Mouse (Mus musculus): ENCODE results near the gene Bloc1s5. TPM values are rescaled to one million over a fixed set of nuclear protein-coding genes. Genes with fewer than 3 reads are reported as not detected.

Gene Bloc1s5
- total and polyA plus RNA-seq, 2 experiments, result 7.2 to 13.0 TPM

- Histone ChIP-seq H3K27ac (replicated peaks; ENCODE audit: insufficient read depth, low read depth, low read length) (peak overlapping the region; percentile 33; the same call in 1 of the 2 replicates), H3K4me3 (ENCODE audit: insufficient read depth, low read depth, low read length) (no peak overlapping the region; the same call in 1 of the 2 replicates), H3K27me3 (ENCODE audit: control insufficient read depth, insufficient read depth, low read length) (no peaks in the 10 kb centered on the region), H3K79me2 (ENCODE audit: control insufficient read depth, insufficient read depth, low read length) (no peaks in the 10 kb centered on the region), H3K36me3 (ENCODE audit: control insufficient read depth, insufficient read depth, low read length) (no peaks in the 10 kb centered on the region), H3K9ac (ENCODE audit: low read depth, low read length) (no peak overlapping the region), H3K4me1 (ENCODE audit: control insufficient read depth, insufficient read depth, low read length) (0 out of 2 replicates have a peak, but pooled peaks cover 2% of the 10 kb centered on the region)
- 41% methylated on average over 25 of the region's 25 CpGs for WGBS
- no peak for DNase-seq (ENCODE audit: extremely low read depth, low read depth, low spot score)
- TF ChIP-seq CTCF (IDR thresholded peaks at IDR 0.05; ENCODE audit: low read depth, low read length) (no peak), POLR2A (IDR thresholded peaks at IDR 0.05; ENCODE audit: extremely low read depth, insufficient read depth, low read length) (no peak)
These were observed 54.8 kb downstream of the Bloc1s5 start for GRCm38 (mm10) chr13:38579971-38580600.

- no peak overlapping the region for H3K9ac ChIP-seq (ENCODE audit: low read depth, low read length)
- no peaks in the 10 kb centered on the region for H3K4me1 ChIP-seq (ENCODE audit: control insufficient read depth, insufficient read depth, low read length)
- TF ChIP-seq CTCF (IDR thresholded peaks at IDR 0.05; ENCODE audit: low read depth, low read length) (no peak), POLR2A (IDR thresholded peaks at IDR 0.05; ENCODE audit: extremely low read depth, insufficient read depth, low read length) (no peak)
- H3K36me3 ChIP-seq (ENCODE audit: control insufficient read depth, insufficient read depth, low read length), result no peaks in the 10 kb centered on the region
- WGBS, result 81% methylated on average over 3 of the region's 3 CpGs
- no peaks in the 10 kb centered on the region for H3K27me3 ChIP-seq (ENCODE audit: control insufficient read depth, insufficient read depth, low read length)
- no peaks in the 10 kb centered on the region for H3K79me2 ChIP-seq (ENCODE audit: control insufficient read depth, insufficient read depth, low read length)
- H3K27ac ChIP-seq (replicated peaks; ENCODE audit: insufficient read depth, low read depth, low read length), result no peak overlapping the region
- H3K4me3 ChIP-seq (ENCODE audit: insufficient read depth, low read depth, low read length), result no peak overlapping the region
- no peak for DNase-seq (ENCODE audit: extremely low read depth, low read depth, low spot score)
These were observed 60.2 kb downstream of the Bloc1s5 start for GRCm38 (mm10) chr13:38574668-38575067.

- DNase-seq (ENCODE audit: extremely low read depth, low read depth, low spot score), result no peak
These were observed 61.6 kb downstream of the Bloc1s5 start for GRCm38 (mm10) chr13:38573281-38573680.

GRCm38 (mm10) chr13:38565245-38565644, 69.7 kb downstream of the Bloc1s5 start:
- DNase-seq (ENCODE audit: extremely low read depth, low read depth, low spot score), result no peak

More at GRCm38 (mm10) chr13:38573281-38573680, 61.6 kb downstream of the Bloc1s5 start:
- H3K79me2 ChIP-seq (ENCODE audit: control insufficient read depth, insufficient read depth, low read length), result no peaks in the 10 kb centered on the region
- no peaks in the 10 kb centered on the region for H3K36me3 ChIP-seq (ENCODE audit: control insufficient read depth, insufficient read depth, low read length)
- no peak overlapping the region for H3K4me3 ChIP-seq (ENCODE audit: insufficient read depth, low read depth, low read length)
- no peaks in the 10 kb centered on the region for H3K4me1 ChIP-seq (ENCODE audit: control insufficient read depth, insufficient read depth, low read length)
- 95% methylated on average over 1 of the region's 1 CpGs for WGBS
- H3K27ac ChIP-seq (replicated peaks; ENCODE audit: insufficient read depth, low read depth, low read length), result no peak overlapping the region
- H3K27me3 ChIP-seq (ENCODE audit: control insufficient read depth, insufficient read depth, low read length), result no peaks in the 10 kb centered on the region
- no peak overlapping the region for H3K9ac ChIP-seq (ENCODE audit: low read depth, low read length)
- TF ChIP-seq POLR2A (IDR thresholded peaks at IDR 0.05; ENCODE audit: extremely low read depth, insufficient read depth, low read length) (no peak), CTCF (IDR thresholded peaks at IDR 0.05; ENCODE audit: low read depth, low read length) (no peak)

GRCm38 (mm10) chr13:38554611-38555010, 80.3 kb downstream of the Bloc1s5 start:
- no peak overlapping the region for H3K27ac ChIP-seq (replicated peaks; ENCODE audit: insufficient read depth, low read depth, low read length)
- TF ChIP-seq CTCF (IDR thresholded peaks at IDR 0.05; ENCODE audit: low read depth, low read length), result no peak
- peak; percentile 88 for DNase-seq (ENCODE audit: extremely low read depth, low read depth, low spot score)

More at GRCm38 (mm10) chr13:38565245-38565644, 69.7 kb downstream of the Bloc1s5 start:
- Histone ChIP-seq H3K4me3 (ENCODE audit: insufficient read depth, low read depth, low read length) (no peak overlapping the region), H3K79me2 (ENCODE audit: control insufficient read depth, insufficient read depth, low read length) (no peaks in the 10 kb centered on the region), H3K9ac (ENCODE audit: low read depth, low read length) (no peak overlapping the region), H3K27ac (replicated peaks; ENCODE audit: insufficient read depth, low read depth, low read length) (no peak overlapping the region), H3K27me3 (ENCODE audit: control insufficient read depth, insufficient read depth, low read length) (no peaks in the 10 kb centered on the region), H3K4me1 (ENCODE audit: control insufficient read depth, insufficient read depth, low read length) (no peaks in the 10 kb centered on the region), H3K36me3 (ENCODE audit: control insufficient read depth, insufficient read depth, low read length) (no peaks in the 10 kb centered on the region)
- 58% methylated on average over 4 of the region's 4 CpGs for WGBS
- TF ChIP-seq CTCF (IDR thresholded peaks at IDR 0.05; ENCODE audit: low read depth, low read length) (no peak), POLR2A (IDR thresholded peaks at IDR 0.05; ENCODE audit: extremely low read depth, insufficient read depth, low read length) (no peak)

DNA sequence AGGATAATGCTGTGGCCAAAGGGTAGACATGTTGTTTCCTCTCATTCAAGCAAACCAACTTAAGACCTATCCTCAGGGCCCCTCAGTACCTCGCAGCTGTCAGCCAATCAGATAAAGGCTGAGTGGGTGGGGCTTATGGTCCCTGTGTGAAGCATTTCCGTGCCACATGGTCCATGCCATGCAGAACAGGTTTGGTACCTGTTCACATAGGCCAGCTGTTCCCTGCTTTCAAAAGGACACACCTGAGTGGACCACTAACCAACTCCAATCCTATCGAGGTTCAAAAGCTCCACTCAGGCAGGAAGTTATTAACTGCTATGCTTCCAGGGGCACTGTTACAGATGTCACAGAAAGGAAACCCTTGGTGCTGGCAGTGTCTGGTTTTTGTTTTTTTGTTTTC, 80.7 kb downstream of the Bloc1s5 start:
- H3K36me3 ChIP-seq (ENCODE audit: control insufficient read depth, insufficient read depth, low read length), result no peaks in the 10 kb centered on the region
- H3K9ac ChIP-seq (ENCODE audit: low read depth, low read length), result no peak overlapping the region
- H3K79me2 ChIP-seq (ENCODE audit: control insufficient read depth, insufficient read depth, low read length), result no peaks in the 10 kb centered on the region
- no peaks in the 10 kb centered on the region for H3K27me3 ChIP-seq (ENCODE audit: control insufficient read depth, insufficient read depth, low read length)
- H3K4me1 ChIP-seq (ENCODE audit: control insufficient read depth, insufficient read depth, low read length), result peaks cover 3% of the 10 kb centered on the region; the same call in 1 of the 2 replicates
- WGBS, result 26% methylated on average over 3 of the region's 3 CpGs
- TF ChIP-seq CTCF (IDR thresholded peaks at IDR 0.05; ENCODE audit: low read depth, low read length) (no peak), POLR2A (IDR thresholded peaks at IDR 0.05; ENCODE audit: extremely low read depth, insufficient read depth, low read length) (no peak)
- H3K4me3 ChIP-seq (ENCODE audit: insufficient read depth, low read depth, low read length), result no peak overlapping the region
- no peak overlapping the region for H3K27ac ChIP-seq (replicated peaks; ENCODE audit: insufficient read depth, low read depth, low read length)
- no peak for DNase-seq (ENCODE audit: extremely low read depth, low read depth, low spot score)

More at GRCm38 (mm10) chr13:38554611-38555010, 80.3 kb downstream of the Bloc1s5 start:
- Histone ChIP-seq H3K79me2 (ENCODE audit: control insufficient read depth, insufficient read depth, low read length) (no peaks in the 10 kb centered on the region), H3K4me1 (ENCODE audit: control insufficient read depth, insufficient read depth, low read length) (peaks cover 3% of the 10 kb centered on the region; the same call in 1 of the 2 replicates), H3K9ac (ENCODE audit: low read depth, low read length) (no peak overlapping the region), H3K27me3 (ENCODE audit: control insufficient read depth, insufficient read depth, low read length) (no peaks in the 10 kb centered on the region), H3K4me3 (ENCODE audit: insufficient read depth, low read depth, low read length) (no peak overlapping the region), H3K36me3 (ENCODE audit: control insufficient read depth, insufficient read depth, low read length) (no peaks in the 10 kb centered on the region)
- WGBS, result 16% methylated on average over 11 of the region's 11 CpGs
